Mouse (Mus musculus) erythroid progenitor cell, adult 5-6 weeks (primary cell): ENCODE data around the gene Ift27. TPM values are rescaled to one million over a fixed set of nuclear protein-coding genes. Genes with fewer than 3 reads are reported as not detected.

ENCODE experiments used
- ATAC-seq: replicated peaks from 2 replicates; pipeline ENCODE4 v1.8.0; 2016; ENCODE audit warnings: moderate number of reproducible peaks, mild to moderate bottlenecking, moderate TSS enrichment, inconsistent platforms; ENCODE audit not compliant: poor library complexity, low FRiP score, severe bottlenecking
- total RNA-seq, 2 experiments: library from RNA; stranded (forward) in 1 of 2; stranded (reverse) in 1 of 2; fragments of 150-400 nt in 1 of 2; fragments of 186-747, 209-891 nt in 1 of 2; gene quantifications; 2 replicates each; pipeline versions ENCODE4 v1.2.3 to v1.2.4; 2015 to 2017; ENCODE audit warnings: low replicate concordance in 2 of 2

The Ift27 gene
- total RNA-seq, 2 experiments from 2014 or later: 2.5 to 19.7 TPM

GRCm38 (mm10) chr15:78117731-78118130 is 56.2 kb downstream of the Ift27 start:
- ATAC-seq: no peak

- ATAC-seq: no peak
Observed at GRCm38 (mm10) chr15:78116936-78117335, 57.0 kb downstream of the Ift27 start.

GRCm38 (mm10) chr15:78116244-78116643 is 57.7 kb downstream of the Ift27 start:
- ATAC-seq: no peak

Other genes starting within 250 kb of the Ift27 start
- gene Txn2, start 245.1 kb downstream of the Ift27 start, total RNA-seq (2015; ENCODE audit: low replicate concordance): 151 and 152 TPM in 2 replicates
- 30.3 and 35.2 TPM in 2 replicates for gene Txn2, start 245.1 kb downstream of the Ift27 start, total RNA-seq (2017; ENCODE audit: low replicate concordance)
- gene Foxred2, start 217.4 kb downstream of the Ift27 start, total RNA-seq (2015; ENCODE audit: low replicate concordance): 3.4 and 4.3 TPM in 2 replicates
- gene Foxred2, start 217.4 kb downstream of the Ift27 start, total RNA-seq (2017; ENCODE audit: low replicate concordance): 1.2 and 1.4 TPM in 2 replicates
- 85.1 and 85.8 TPM in 2 replicates for gene Eif3d, start 203.3 kb downstream of the Ift27 start, total RNA-seq (2015; ENCODE audit: low replicate concordance)
- gene Eif3d, start 203.3 kb downstream of the Ift27 start, total RNA-seq (2017; ENCODE audit: low replicate concordance): 66.9 and 68.2 TPM in 2 replicates
- not detected in 2 replicates for gene Cacng2, start 54.1 kb downstream of the Ift27 start, total RNA-seq (2015; ENCODE audit: low replicate concordance)
- not detected in 2 replicates for gene Cacng2, start 54.1 kb downstream of the Ift27 start, total RNA-seq (2017; ENCODE audit: low replicate concordance)
- not detected in 2 replicates for gene Pvalb, start 32.3 kb upstream of the Ift27 start, total RNA-seq (2015; ENCODE audit: low replicate concordance)
- gene Pvalb, start 32.3 kb upstream of the Ift27 start, total RNA-seq (2017; ENCODE audit: low replicate concordance): not detected in 2 replicates
- gene Ncf4, start 70.7 kb upstream of the Ift27 start, total RNA-seq (2015; ENCODE audit: low replicate concordance): 37.7 and 61.6 TPM in 2 replicates
- gene Ncf4, start 70.7 kb upstream of the Ift27 start, total RNA-seq (2017; ENCODE audit: low replicate concordance): 27.7 and 54.2 TPM in 2 replicates
- gene Csf2rb2, start 131.6 kb upstream of the Ift27 start, total RNA-seq (2015; ENCODE audit: low replicate concordance): 1.1 and 5.0 TPM in 2 replicates
- 0.13 TPM in 1 of 2 replicates, not detected in the other for gene Csf2rb2, start 131.6 kb upstream of the Ift27 start, total RNA-seq (2017; ENCODE audit: low replicate concordance)
- gene Csf2rb, start 151.6 kb upstream of the Ift27 start, total RNA-seq (2015; ENCODE audit: low replicate concordance): 12.6 and 18.0 TPM in 2 replicates
- 4.9 and 6.8 TPM in 2 replicates for gene Csf2rb, start 151.6 kb upstream of the Ift27 start, total RNA-seq (2017; ENCODE audit: low replicate concordance)
- gene Tex33, start 221.8 kb upstream of the Ift27 start, total RNA-seq (2015; ENCODE audit: low replicate concordance): not detected in 2 replicates
- not detected in 2 replicates for gene Tex33, start 221.8 kb upstream of the Ift27 start, total RNA-seq (2017; ENCODE audit: low replicate concordance)
- 29.3 and 42.2 TPM in 2 replicates for gene Tst, start 231.8 kb upstream of the Ift27 start, total RNA-seq (2015; ENCODE audit: low replicate concordance)
- 15.8 and 20.8 TPM in 2 replicates for gene Tst, start 231.8 kb upstream of the Ift27 start, total RNA-seq (2017; ENCODE audit: low replicate concordance)
- gene Mpst, start 232.3 kb upstream of the Ift27 start, total RNA-seq (2015; ENCODE audit: low replicate concordance): 32.8 and 35.2 TPM in 2 replicates
- gene Mpst, start 232.3 kb upstream of the Ift27 start, total RNA-seq (2017; ENCODE audit: low replicate concordance): 45.6 and 67.9 TPM in 2 replicates